Mouse (Mus musculus) heart, adult 2 months (tissue): ENCODE results near the gene Tdgf1.

Source experiments
- CTCF ChIP-seq: fragments of 200-600 bp; IDR thresholded peaks from 2 replicates; pipeline ENCODE4 v1.8.1; 2022; ENCODE audit warnings: antibody characterized with exemption, mild to moderate bottlenecking, moderate library complexity
- POLR2A ChIP-seq: fragments of 200-500 bp; IDR thresholded peaks from 2 replicates; pipeline ENCODE4 v1.6.1; 2011; ENCODE audit warnings: mild to moderate bottlenecking, low read depth, low read length, control low read depth; ENCODE audit not compliant: insufficient read depth

DNA sequence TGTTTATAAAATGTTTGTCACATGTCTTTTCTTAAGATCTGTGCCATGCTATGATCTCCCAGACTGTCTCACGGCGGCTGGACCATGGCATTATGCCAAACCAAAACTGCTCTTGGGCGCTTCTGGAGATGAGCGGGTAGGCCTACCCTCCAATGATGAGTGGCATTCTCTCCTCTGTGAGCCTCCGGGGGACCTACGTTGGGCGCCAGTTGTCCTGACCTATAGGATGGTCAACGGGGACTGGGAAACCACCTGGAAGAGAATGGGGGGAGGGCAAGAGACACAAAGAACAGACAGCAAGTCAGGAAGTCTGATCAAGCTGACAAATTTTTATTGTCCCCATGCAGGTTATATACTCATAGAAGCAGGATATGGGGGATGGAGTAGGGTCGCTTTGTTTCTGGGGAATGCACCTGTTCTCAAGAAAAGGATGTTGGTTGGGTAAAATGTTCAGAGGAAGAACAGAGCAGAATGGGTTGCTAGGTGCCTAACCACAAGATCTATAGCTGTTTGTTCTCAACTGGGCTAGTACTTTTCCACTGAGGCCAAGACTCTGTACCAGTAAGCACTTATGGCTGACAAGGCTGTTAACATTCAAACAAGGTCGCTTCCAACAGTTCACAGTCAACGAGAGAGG, 38.6 kb downstream of the Tdgf1 start:
- TF ChIP-seq POLR2A (no peak), CTCF (no peak)
